Mouse (Mus musculus) layer of hippocampus, adult 2 months (tissue): ENCODE measurements around the gene Bmf. TPM values are rescaled to one million over a fixed set of nuclear protein-coding genes. Genes with fewer than 3 reads are reported as not detected.

Experiments
- DNase-seq, 2 experiments: peaks; one replicate each; pipeline ENCODE4 v3.0.0; 2022; ENCODE audit warnings: low spot score in 2 of 2
- H3K27ac ChIP-seq: fragments of 200-600 bp; 2 replicates; pipeline ENCODE4 v1.8.1; 2022
- H3K4me3 ChIP-seq: fragments of 200-600 bp; 2 replicates; pipeline ENCODE4 v1.8.1; 2022; ENCODE audit warnings: mild to moderate bottlenecking
- CTCF ChIP-seq: fragments of 200-600 bp; conservative IDR thresholded peaks from 2 replicates; pipeline ENCODE4 v1.8.1; 2022; ENCODE audit warnings: antibody characterized with exemption, mild to moderate bottlenecking, moderate library complexity
- total RNA-seq, 2 experiments: library from RNA; stranded (reverse); gene quantifications; 2 replicates each; pipeline ENCODE4 v1.2.3; 2021

The Bmf gene
- total RNA-seq, 2 experiments from 2014 or later, result 1.9 to 2.8 TPM

- DNase-seq, result no peak
- 0 out of 2 replicates have a peak overlapping the region, but pooled peaks have one; percentile 28 for H3K27ac ChIP-seq
- no peak overlapping the region for H3K4me3 ChIP-seq
- TF ChIP-seq CTCF, result no peak
These were observed 57.6 kb downstream of the Bmf start for GRCm38 (mm10) chr2:118491741-118492395.

DNA sequence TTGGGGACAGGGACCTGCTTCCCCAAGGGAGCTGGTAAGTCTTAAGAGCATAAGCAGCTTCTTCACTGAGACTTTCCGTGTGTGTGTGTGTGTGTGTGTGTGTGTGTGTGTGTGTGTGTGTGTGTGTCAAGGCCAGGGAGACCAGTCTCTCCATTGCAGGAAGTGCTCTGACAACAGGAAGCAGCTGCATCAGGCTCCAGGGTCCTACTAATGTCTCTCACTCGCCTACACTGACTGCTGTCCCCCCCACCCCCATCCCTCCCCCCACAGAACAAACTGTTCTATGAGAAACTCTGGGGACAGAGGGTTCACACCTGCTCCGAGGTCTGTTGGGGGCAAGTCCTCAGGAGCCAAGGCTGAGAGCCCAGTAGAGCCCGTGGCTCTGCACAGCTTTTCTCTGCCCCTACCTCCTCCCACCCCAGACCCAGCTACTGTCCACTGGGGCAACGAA is 58.2 kb downstream of the Bmf start:
- no peak overlapping the region for H3K4me3 ChIP-seq
- no peak for DNase-seq
- no peak for TF ChIP-seq CTCF
- 0 out of 2 replicates have a peak overlapping the region, but pooled peaks have one; percentile 28 for H3K27ac ChIP-seq

GRCm38 (mm10) chr2:118490241-118491091 is 59.0 kb downstream of the Bmf start:
- H3K27ac ChIP-seq, result peak overlapping the region; percentile 4; the same call in 1 of the 2 replicates
- H3K4me3 ChIP-seq, result no peak overlapping the region
- no peak for TF ChIP-seq CTCF
- DNase-seq, result peak in 1 of 2 experiments; percentile 33

DNA sequence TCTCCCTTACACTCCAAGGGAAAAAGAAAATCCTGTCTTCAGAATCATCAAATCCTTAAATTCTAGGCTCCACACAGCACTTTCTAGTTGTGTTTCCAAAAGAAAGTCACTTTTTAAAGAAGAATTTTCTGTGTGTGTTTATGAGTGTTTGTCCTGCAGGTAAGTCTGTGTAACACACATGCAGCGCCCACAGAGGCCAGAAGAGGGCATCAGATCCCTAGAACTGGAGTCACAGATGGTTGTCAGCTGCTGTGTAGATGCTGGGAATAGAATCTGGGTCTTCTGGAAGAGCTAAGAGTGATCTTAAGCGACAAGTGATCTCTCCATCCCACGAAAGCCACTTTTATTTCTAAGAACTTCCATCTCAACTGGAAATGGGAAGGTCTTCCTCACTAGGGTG is 61.7 kb downstream of the Bmf start:
- H3K4me3 ChIP-seq, result no peak overlapping the region
- H3K27ac ChIP-seq, result no peak overlapping the region
- DNase-seq, result no peak
- TF ChIP-seq CTCF, result peak; percentile 69

GRCm38 (mm10) chr2:118486933-118487332 is 62.6 kb downstream of the Bmf start:
- DNase-seq, result peak; percentile 38 to 83
- H3K27ac ChIP-seq, result no peak overlapping the region
- H3K4me3 ChIP-seq, result no peak overlapping the region
- peak; percentile 100 for TF ChIP-seq CTCF

DNA sequence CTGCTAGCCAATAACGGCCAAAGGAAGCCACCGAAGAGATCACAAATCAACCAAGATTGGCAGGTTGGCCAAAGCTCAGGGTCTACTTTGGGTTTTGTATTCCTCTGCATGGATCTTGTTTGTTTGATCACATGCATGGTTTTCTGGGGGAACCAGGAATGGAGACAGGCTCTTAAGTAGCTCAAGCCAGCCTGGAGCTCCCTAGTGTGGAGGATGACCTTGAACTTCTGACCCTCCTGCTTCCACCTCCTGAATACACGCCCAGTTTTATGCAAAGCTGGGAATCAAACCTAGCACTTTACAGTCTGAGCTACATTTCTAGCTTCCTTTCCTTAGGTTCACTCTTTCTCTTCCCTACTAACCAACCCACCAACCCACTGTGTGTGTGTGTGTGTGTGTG is 64.1 kb downstream of the Bmf start:
- no peak overlapping the region for H3K4me3 ChIP-seq
- DNase-seq, result no peak
- TF ChIP-seq CTCF, result no peak
- H3K27ac ChIP-seq, result no peak overlapping the region

DNA sequence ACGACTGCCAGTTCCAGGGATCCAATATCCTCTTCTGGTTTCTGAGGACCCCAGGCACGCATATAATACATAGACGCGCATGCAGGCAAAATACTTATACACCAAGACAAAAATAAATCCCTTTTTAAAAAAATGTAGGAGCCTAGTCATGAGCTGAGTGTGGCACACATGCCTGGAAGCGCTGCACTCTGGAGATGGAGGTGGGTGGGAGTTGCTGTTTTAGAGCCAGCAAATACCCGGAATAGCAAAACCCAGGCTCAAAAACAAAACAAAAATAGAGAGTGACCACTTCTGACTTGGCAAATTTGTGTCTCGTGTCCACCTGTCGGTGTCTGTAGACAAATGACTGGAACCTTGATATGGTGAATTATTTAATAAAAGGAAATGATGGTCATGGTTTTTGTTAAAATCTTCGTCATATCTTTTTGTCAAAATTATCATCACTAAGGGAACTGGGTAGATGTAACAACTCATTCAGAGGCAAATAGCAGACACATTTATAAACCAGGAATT is 65.0 kb downstream of the Bmf start:
- H3K27ac ChIP-seq, result no peak overlapping the region
- H3K4me3 ChIP-seq, result no peak overlapping the region
- no peak for TF ChIP-seq CTCF
- no peak for DNase-seq

- no peak for DNase-seq
- Histone ChIP-seq H3K27ac (no peak overlapping the region), H3K4me3 (no peak overlapping the region)
- TF ChIP-seq CTCF, result no peak
These were observed 66.5 kb downstream of the Bmf start for GRCm38 (mm10) chr2:118483032-118483431.

GRCm38 (mm10) chr2:118480886-118481285 is 68.6 kb downstream of the Bmf start:
- H3K4me3 ChIP-seq, result no peak overlapping the region
- no peak overlapping the region for H3K27ac ChIP-seq
- TF ChIP-seq CTCF, result no peak
- no peak for DNase-seq

GRCm38 (mm10) chr2:118479550-118479909 is 70.0 kb downstream of the Bmf start, which contains the start of gene Srp14:
Gene Srp14, minus strand, starts transcription at chr2:118479711.
- peak; percentile 92 to 93 for DNase-seq
- TF ChIP-seq CTCF, result peak; percentile 44
- peak within 1 kb of the TSS; percentile 97 for H3K4me3 ChIP-seq
- peak within 1 kb of the TSS; percentile 97 for H3K27ac ChIP-seq

DNA sequence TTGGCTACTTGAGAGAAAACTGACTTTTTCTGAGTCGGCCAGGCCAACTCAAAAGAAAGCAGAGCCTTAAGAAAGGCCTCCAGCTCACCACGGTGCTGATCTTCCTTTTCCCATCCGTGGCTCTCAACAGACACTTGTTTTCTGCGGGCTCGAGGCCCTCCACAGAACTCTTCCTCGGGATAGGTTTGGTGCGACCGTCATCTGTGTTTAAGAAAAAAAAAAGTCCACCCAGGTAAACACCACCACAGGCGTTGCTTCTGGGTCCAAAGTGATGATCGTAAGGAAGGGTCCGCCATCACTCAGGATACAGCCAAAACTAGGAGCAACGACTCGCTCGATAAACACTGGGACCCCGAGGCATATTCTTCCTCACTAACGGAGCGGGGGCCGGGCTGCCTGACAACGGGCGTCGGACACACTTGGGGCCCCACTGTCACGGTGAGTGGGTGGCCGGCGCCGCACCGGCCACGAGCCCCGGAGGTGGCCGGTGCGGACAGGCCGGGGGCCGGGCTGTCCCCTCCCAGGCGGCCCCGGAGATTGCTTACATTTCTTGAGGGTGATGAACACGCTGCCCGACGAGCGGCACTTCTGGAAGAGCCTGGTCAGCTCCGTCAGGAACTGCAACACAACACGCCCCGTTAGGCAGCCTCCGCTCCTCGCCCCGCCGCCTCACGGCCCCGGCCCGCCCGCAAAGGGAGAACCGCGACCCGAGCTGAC is 70.5 kb downstream of the Bmf start:
- no peak for TF ChIP-seq CTCF
- H3K27ac ChIP-seq, result peak overlapping the region; percentile 97
- no peak for DNase-seq

More for the DNA sequence above, 70.5 kb downstream of the Bmf start:
- H3K4me3 ChIP-seq, result peak overlapping the region; percentile 97

Other genes with a start within 250 kb of the Bmf start
- 10 to 100 TPM; 10.8 to 11.8 TPM for gene Gpr176, start 176.3 kb downstream of the Bmf start, total RNA-seq
- gene Eif2ak4, start 161.1 kb downstream of the Bmf start, total RNA-seq, result 10 to 100 TPM; 26.3 to 26.7 TPM
- 100 to 1,000 TPM; 181 TPM for gene Srp14, start 70.0 kb downstream of the Bmf start, total RNA-seq
- gene Bub1b, start 48.5 kb upstream of the Bmf start, total RNA-seq, result 1 to 10 TPM; 2.0 to 2.1 TPM
- 10 to 100 TPM; 57.5 to 65.7 TPM for gene Pak6, start 113.6 kb upstream of the Bmf start, total RNA-seq
- 10 to 100 TPM; 14.8 to 15.5 TPM for gene Ankrd63, start 154.3 kb upstream of the Bmf start, total RNA-seq
- gene Plcb2, start 178.8 kb upstream of the Bmf start, total RNA-seq, result 1 to 10 TPM; 2.3 to 2.6 TPM
- gene Inafm2, start 196.1 kb upstream of the Bmf start, total RNA-seq, result 10 to 100 TPM; 62.1 to 66.7 TPM
- gene Ccdc9b, start 213.0 kb upstream of the Bmf start, total RNA-seq, result 1 to 10 TPM; 7.6 to 9.6 TPM
- gene Phgr1, start 223.1 kb upstream of the Bmf start, total RNA-seq, result not detected
- 100 to 1,000 TPM; 263 to 273 TPM for gene Disp2, start 230.0 kb upstream of the Bmf start, total RNA-seq